Mouse (Mus musculus) hindbrain, embryonic 14.5 days (tissue): ENCODE results near the gene Tmem208. TPM values are rescaled to one million over a fixed set of nuclear protein-coding genes. Genes with fewer than 3 reads are reported as not detected.

ENCODE experiments used
- ATAC-seq: fragments of 200-750 bp; cut with Nextera tagmentation; 2 replicates; pipeline ENCODE4 v1.8.0; 2017; ENCODE audit warnings: moderate number of reproducible peaks, mild to moderate bottlenecking, moderate TSS enrichment, moderate library complexity; ENCODE audit not compliant: low FRiP score
- DNase-seq: peaks from one replicate; pipeline ENCODE4 v3.0.0-alpha.2; 2015; ENCODE audit warnings: low spot score
- H3K27ac ChIP-seq: fragments of 300-500 bp; sonication (generic); 2 replicates; pipeline ENCODE4 v1.5.1; 2014; ENCODE audit warnings: mild to moderate bottlenecking, moderate library complexity
- H3K27me3 ChIP-seq: fragments of 300-500 bp; sonication (generic); 2 replicates; pipeline ENCODE4 v1.6.1; 2014; ENCODE audit warnings: mild to moderate bottlenecking, low read length, mixed read lengths; ENCODE audit not compliant: control insufficient read depth, insufficient read depth
- H3K36me3 ChIP-seq: fragments of 300-500 bp; sonication (generic); replicated peaks from 2 replicates; pipeline ENCODE4 v1.6.1; 2014; ENCODE audit not compliant: control insufficient read depth, insufficient read depth
- H3K4me1 ChIP-seq: fragments of 300-500 bp; sonication (generic); replicated peaks from 2 replicates; pipeline ENCODE4 v1.6.1; 2014; ENCODE audit warnings: antibody characterized with exemption, low read length, mixed read lengths; ENCODE audit not compliant: control insufficient read depth, insufficient read depth
- H3K4me2 ChIP-seq: fragments of 300-500 bp; sonication (generic); replicated peaks from 2 replicates; pipeline ENCODE4 v1.6.1; 2014; ENCODE audit warnings: mild to moderate bottlenecking, moderate library complexity
- H3K4me3 ChIP-seq: fragments of 300-500 bp; sonication (generic); replicated peaks from 2 replicates; pipeline ENCODE4 v1.5.1; 2014; ENCODE audit warnings: mild to moderate bottlenecking, low read length
- H3K9ac ChIP-seq: fragments of 300-500 bp; sonication (generic); 2 replicates; pipeline ENCODE4 v1.6.1; 2014
- H3K9me3 ChIP-seq: fragments of 300-500 bp; sonication (generic); 2 replicates; pipeline ENCODE4 v1.6.1; 2016; ENCODE audit warnings: low read length; ENCODE audit not compliant: control insufficient read depth
- WGBS: fragments of 180-500 bp; shearing (Covaris S2); extraction: QIAGEN DNeasy Blood & Tissue Kit; methylation state at CpG from one replicate; pipeline ENCODE4 v1.1.7; 2014; 5-methylcytosine and 5-hydroxymethylcytosine counted together
- polyA plus RNA-seq: library from polyadenylated mRNA; unstranded; fragments of >200 nt; fragmentation: Nextera tagmentation; extraction: Ambion mirVana; gene quantifications from 2 replicates; pipeline ENCODE4 v1.2.1, GENCODE M21; 2014

Gene Tmem208
- polyA plus RNA-seq, 1 experiment from 2014 or later, result 147 TPM

DNA sequence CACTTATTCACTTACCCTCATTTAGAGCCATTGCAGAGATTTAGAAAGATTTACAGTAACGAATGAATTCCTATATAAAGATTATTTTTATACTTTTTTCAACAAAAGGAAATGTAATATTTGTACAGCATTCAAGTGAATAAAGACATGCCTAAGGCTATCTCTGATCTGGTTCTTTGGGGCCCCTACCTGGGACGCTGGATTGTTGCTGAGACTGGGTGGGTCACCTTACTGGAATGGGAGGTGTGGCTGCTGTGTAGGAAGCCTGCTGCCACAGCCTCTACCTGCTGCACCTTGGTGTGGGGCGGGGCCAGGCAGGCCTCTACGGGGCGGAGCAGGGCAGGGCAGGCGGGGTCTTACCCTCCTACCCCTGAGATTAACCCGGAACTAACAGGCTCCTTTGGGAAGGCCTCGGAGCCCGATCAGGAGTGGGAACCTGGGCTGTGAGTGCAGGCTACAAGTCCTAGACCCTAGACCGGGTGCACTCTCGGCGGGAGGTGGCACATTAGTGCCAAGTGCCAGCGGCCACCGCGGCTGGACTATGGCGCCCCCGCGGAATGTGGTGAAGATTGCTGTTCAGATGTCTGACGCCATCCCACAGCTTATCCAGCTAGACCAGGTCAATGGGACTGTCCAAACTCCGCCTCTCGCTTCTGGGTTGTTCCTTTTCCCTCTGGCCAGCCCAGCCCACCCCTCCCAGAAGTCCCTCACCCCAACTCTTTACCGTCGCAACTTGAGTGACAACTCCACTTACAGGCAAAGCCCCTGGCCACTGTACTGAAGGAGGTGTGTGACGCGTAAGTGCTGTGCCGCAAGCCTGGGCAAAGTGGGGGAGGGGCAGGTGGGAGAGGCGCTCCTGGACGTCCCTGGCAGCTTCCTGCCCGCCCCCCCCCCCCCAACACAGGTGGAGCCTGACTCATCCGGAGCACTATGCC, 20.7 kb upstream of the Tmem208 start, which contains the start of gene Elmo3:
Elmo3 (plus strand) TSS at position 391 of the 935 bp plus-strand sequence.
- Histone ChIP-seq H3K36me3 (peaks cover 86% of the 10 kb centered on the region), H3K9me3 (no peaks in the 10 kb centered on the region), H3K27ac (peak within 1 kb of the TSS; percentile 16; the same call in 1 of the 2 replicates), H3K27me3 (no peaks in the 10 kb centered on the region), H3K4me1 (peaks cover 10% of the 10 kb centered on the region), H3K9ac (peak within 1 kb of the TSS; percentile 13; the same call in 1 of the 2 replicates), H3K4me3 (peak within 1 kb of the TSS; percentile 12; the same call in 1 of the 2 replicates), H3K4me2 (peak within 1 kb of the TSS; percentile 47)
- no peak for DNase-seq
- WGBS, result 7% methylated on average over 30 of the region's 30 CpGs
- ATAC-seq, result peak; percentile 45

DNA sequence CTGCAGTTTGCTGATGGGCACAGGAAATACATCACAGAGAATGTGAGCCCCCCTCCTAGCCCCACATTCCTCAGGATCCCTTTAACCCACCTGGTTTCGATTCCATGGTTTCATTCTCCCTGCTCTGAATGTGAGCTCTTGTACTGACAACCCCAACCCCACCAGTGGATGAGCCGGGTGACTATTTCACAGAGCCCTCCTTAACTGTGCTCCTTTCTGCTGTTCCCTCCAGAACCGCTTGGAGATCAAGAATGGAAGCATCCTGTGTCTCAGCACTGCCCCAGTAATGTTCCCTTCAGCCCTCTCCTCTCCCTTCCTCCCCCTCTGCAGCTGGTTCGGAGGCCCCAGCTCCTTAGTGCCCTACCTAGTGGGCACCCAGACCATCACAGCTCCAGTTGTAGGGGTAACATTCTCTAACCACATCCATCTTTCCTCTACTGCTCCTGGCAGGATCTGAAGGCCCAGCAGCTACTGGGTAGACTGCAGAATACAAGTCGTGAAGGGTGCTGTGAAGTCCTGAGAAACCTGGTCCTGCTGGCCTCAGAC, 19.9 kb upstream of the Tmem208 start:
- DNase-seq (no peak), ATAC-seq (no peak)
- Histone ChIP-seq H3K9me3 (no peaks in the 10 kb centered on the region), H3K27me3 (no peaks in the 10 kb centered on the region), H3K9ac (0 out of 2 replicates have a peak overlapping the region, but pooled peaks have one; percentile 13), H3K4me1 (peaks cover 10% of the 10 kb centered on the region), H3K4me3 (no peak overlapping the region), H3K4me2 (peak overlapping the region; percentile 47), H3K27ac (no peak overlapping the region), H3K36me3 (peaks cover 84% of the 10 kb centered on the region)
- 50% methylated on average over 5 of the region's 5 CpGs for WGBS

GRCm38 (mm10) chr8:105307670-105308069, 18.5 kb upstream of the Tmem208 start:
- Histone ChIP-seq H3K9me3 (no peaks in the 10 kb centered on the region), H3K27ac (no peak overlapping the region), H3K9ac (no peak overlapping the region), H3K4me2 (no peak overlapping the region), H3K4me1 (peaks cover 10% of the 10 kb centered on the region), H3K4me3 (no peak overlapping the region), H3K27me3 (no peaks in the 10 kb centered on the region), H3K36me3 (peaks cover 84% of the 10 kb centered on the region)
- 96% methylated on average over 13 of the region's 13 CpGs for WGBS
- ATAC-seq (no peak), DNase-seq (no peak)

- peaks cover 10% of the 10 kb centered on the region for H3K4me1 ChIP-seq
- 93% methylated on average over 10 of the region's 10 CpGs for WGBS
- ATAC-seq (no peak), DNase-seq (no peak)
- H3K27ac ChIP-seq, result no peak overlapping the region
- H3K4me2 ChIP-seq, result no peak overlapping the region
- H3K36me3 ChIP-seq, result peaks cover 84% of the 10 kb centered on the region
- H3K4me3 ChIP-seq, result no peak overlapping the region
- H3K27me3 ChIP-seq, result no peaks in the 10 kb centered on the region
- no peak overlapping the region for H3K9ac ChIP-seq
- H3K9me3 ChIP-seq, result no peaks in the 10 kb centered on the region
Measured at GRCm38 (mm10) chr8:105308428-105308827, 17.7 kb upstream of the Tmem208 start.

DNA sequence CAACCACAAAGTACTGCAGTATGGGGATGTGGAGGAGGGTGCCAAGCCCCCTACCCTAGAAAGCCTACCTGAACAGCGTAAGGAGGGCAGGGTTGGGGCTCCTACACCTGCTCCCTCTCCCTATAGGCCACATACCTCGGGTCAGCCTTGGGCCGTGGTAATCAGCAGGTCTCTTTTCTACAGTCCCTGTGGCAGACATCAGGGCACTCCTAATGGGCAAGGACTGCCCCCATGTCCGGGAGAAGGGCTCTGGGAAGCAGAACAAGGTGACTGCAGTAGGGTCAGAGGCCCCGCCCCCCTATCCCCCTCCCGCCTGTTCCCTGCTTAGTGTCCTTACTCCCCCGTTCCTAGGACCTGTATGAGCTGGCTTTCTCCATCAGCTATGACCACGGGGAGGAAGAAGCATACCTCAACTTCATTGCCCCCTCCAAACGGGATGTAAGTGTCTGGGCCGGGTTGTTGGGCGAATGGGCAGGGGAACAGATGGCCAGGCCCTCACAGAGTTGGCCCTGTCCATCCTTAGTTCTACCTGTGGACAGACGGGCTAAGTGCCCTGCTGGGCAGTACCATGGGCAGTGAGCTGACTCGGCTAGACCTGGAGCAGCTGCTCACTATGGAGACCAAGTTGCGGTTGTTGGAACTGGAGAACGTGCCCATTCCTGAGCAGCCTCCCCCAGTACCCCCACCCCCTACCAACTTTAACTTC, 16.9 kb upstream of the Tmem208 start:
- Histone ChIP-seq H3K4me2 (no peak overlapping the region), H3K9me3 (no peaks in the 10 kb centered on the region), H3K4me3 (no peak overlapping the region), H3K4me1 (peaks cover 10% of the 10 kb centered on the region), H3K27me3 (no peaks in the 10 kb centered on the region), H3K9ac (no peak overlapping the region), H3K36me3 (peaks cover 84% of the 10 kb centered on the region), H3K27ac (no peak overlapping the region)
- ATAC-seq (no peak), DNase-seq (no peak)
- WGBS, result 79% methylated on average over 15 of the region's 15 CpGs

DNA sequence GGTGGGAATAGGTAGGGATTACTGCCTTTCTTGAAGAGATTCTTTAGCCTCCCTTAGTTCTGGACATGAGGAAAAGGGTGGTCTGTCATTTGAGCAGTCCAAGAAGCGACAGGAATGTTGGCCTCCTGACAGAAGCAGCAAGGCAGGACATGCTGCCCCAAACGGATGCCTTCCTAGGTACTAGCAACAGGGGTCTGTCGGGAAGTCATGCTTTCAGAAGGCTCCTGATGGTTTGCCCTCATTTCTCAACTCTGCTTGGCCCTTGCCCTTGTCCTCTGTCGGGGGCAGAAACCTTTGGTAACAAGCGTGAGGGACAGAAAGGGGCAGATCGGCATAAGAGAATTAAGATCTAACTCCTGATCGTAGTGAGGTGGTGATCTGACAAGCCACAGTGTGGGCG, 16.0 kb upstream of the Tmem208 start:
- Histone ChIP-seq H3K27me3 (no peaks in the 10 kb centered on the region), H3K4me1 (peaks cover 10% of the 10 kb centered on the region), H3K36me3 (peaks cover 84% of the 10 kb centered on the region), H3K4me2 (no peak overlapping the region), H3K9me3 (no peaks in the 10 kb centered on the region), H3K9ac (no peak overlapping the region), H3K27ac (no peak overlapping the region), H3K4me3 (no peak overlapping the region)
- DNase-seq (no peak), ATAC-seq (no peak)
- WGBS, result 86% methylated on average over 8 of the region's 8 CpGs

DNA sequence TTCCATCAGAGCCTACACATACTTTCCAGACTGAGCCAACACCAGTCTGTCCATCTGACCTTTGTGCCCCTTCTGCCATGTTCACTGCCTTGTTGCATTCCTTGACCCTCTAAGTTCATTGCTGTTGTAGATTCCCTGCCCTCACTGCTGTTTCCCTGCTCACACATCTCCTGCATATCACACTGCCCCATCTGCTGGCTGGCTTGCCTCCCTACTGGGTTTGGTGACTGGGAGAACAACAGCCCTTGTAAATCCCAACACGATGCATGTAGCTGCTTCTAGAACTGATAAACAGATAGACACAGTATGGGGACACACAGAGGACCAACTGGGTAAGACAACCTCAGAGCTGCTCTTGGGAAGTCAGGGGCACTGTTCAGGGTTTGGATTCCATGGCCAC, 14.4 kb upstream of the Tmem208 start:
- no peaks in the 10 kb centered on the region for H3K9me3 ChIP-seq
- H3K4me1 ChIP-seq, result no peaks in the 10 kb centered on the region
- WGBS, result 83% methylated on average over 1 of the region's 1 CpGs
- no peak overlapping the region for H3K9ac ChIP-seq
- H3K36me3 ChIP-seq, result peaks cover 97% of the 10 kb centered on the region
- H3K4me2 ChIP-seq, result no peak overlapping the region
- H3K27me3 ChIP-seq, result no peaks in the 10 kb centered on the region
- DNase-seq (no peak), ATAC-seq (no peak)
- no peak overlapping the region for H3K4me3 ChIP-seq
- H3K27ac ChIP-seq, result no peak overlapping the region

GRCm38 (mm10) chr8:105312891-105313481, 13.2 kb upstream of the Tmem208 start:
- peaks cover 96% of the 10 kb centered on the region for H3K36me3 ChIP-seq
- no peaks in the 10 kb centered on the region for H3K27me3 ChIP-seq
- ATAC-seq (no peak), DNase-seq (no peak)
- no peaks in the 10 kb centered on the region for H3K9me3 ChIP-seq
- WGBS, result 92% methylated on average over 8 of the region's 8 CpGs
- H3K9ac ChIP-seq, result no peak overlapping the region
- H3K4me1 ChIP-seq, result no peaks in the 10 kb centered on the region
- H3K4me3 ChIP-seq, result no peak overlapping the region
- H3K4me2 ChIP-seq, result no peak overlapping the region
- H3K27ac ChIP-seq, result no peak overlapping the region
